Mouse (Mus musculus): Measurements from ENCODE around the gene Apol8.

Apol8 gene

DNA sequence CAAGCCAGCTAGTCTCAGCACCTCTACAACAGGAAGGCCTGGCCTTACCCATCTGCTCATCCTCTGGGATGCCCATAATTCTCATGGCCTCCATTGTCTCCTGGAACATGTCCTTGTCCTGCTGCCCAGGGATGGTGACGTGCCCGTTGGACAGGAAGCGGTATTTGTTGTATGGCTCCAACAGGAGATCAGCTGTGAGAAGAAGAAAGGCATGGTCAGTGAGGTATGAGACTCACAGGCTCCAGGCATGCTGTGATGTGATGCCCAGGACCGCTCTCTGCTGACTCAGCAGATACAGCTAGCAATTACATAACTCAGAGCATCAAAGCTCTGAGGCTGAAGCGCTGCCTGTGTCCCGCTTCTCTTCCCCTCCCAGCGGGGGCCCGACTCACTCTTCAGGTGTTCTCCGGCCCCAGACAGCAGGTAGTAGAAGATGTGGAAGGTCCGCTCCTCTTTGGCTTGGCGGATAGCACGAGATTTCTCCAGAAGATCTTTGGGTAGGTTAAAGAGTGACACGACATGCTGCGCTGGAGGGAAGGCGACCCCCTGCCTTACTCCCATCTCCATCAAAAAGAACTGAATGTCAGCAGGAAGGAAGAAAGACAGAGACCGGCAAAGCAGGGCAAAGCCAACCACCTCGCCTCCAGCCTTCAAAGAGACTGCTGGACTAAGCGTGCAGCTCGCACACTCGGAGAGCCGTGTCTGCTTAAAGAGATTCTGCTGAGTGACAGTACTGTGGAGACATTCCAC is 34.0 kb upstream of the Apol8 start:
- in situ Hi-C loops (cut with MboI; ENCODE audit: low pct_unique_long_range_greater_than_20kb in 1 of 2, low sequenced_read_pairs in 2 of 2, unreplicated experiment in 1 of 2) = no loop called here

DNA sequence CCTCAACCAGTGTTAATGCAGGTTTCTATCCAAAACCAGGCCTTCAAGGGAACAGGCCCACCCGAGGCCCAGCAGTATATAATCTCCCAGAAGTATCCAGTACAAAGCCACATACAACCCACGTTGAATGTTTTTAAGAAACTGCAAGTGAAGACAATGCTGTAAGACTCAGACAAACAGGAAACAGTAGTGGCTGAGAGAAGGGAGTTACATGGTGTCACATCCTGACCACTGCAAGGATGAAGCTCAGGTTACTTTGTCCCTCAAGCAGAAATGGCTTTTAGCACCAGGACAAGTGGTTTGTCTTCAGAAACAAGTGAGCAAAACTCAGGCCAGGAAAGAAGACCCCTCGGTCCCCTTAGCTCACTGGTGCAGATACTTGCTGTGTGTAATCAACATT is 32.4 kb upstream of the Apol8 start:
- in situ Hi-C loops (cut with MboI; ENCODE audit: low pct_unique_long_range_greater_than_20kb in 1 of 2, low sequenced_read_pairs in 2 of 2, unreplicated experiment in 1 of 2) = no loop called here

DNA sequence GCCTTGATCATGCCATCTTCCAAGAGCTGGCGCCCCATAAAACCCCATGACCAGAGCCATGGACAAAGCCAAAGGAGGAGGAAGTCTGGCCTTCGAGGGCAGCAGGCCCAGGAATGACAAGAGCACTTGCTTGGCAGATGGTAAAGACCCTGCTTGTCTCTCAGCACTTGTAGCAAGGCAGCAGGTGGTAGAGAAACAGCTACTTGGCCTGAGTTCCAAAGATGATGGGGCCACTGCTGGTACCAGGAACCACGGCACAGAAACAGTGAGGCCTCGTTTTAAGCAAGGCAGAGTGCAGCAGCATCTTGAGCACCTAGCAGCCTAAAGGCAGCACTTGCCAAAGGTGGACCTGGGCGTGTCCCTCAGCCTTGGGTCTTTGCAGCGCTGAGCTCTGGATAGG is 31.6 kb upstream of the Apol8 start:
- in situ Hi-C loops (cut with MboI; ENCODE audit: low pct_unique_long_range_greater_than_20kb in 1 of 2, low sequenced_read_pairs in 2 of 2, unreplicated experiment in 1 of 2) = no loop called here

DNA sequence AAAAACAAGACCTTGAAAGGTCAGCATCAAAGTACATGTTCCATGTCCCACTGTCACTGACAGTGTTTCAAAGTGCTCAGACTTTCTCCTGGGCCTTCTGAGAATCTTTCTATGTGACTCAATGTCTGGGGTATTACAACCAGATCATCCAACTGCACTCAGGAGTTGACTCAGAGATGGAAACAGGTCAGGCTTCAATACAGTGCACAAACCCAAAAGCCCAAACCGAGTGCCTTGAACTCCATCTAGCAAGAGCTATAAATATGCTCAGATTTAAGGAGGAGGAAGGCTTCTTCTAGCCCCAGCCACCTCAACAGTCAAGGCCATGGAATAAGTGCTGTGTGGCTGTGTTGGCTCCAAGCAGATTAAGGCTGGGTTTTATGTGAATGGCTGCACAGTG is 29.0 kb upstream of the Apol8 start:
- in situ Hi-C loops (cut with MboI; ENCODE audit: low pct_unique_long_range_greater_than_20kb in 1 of 2, low sequenced_read_pairs in 2 of 2, unreplicated experiment in 1 of 2) = no loop called here

GRCm38 (mm10) chr15:77784039-77784824 is 27.4 kb upstream of the Apol8 start:
- in situ Hi-C loops (cut with MboI; ENCODE audit: low pct_unique_long_range_greater_than_20kb in 1 of 2, low sequenced_read_pairs in 2 of 2, unreplicated experiment in 1 of 2) = no loop called here

- in situ Hi-C loops (cut with MboI; ENCODE audit: low pct_unique_long_range_greater_than_20kb in 1 of 2, low sequenced_read_pairs in 2 of 2, unreplicated experiment in 1 of 2) = no loop called here
Observed at GRCm38 (mm10) chr15:77782449-77783014, 25.7 kb upstream of the Apol8 start.

DNA sequence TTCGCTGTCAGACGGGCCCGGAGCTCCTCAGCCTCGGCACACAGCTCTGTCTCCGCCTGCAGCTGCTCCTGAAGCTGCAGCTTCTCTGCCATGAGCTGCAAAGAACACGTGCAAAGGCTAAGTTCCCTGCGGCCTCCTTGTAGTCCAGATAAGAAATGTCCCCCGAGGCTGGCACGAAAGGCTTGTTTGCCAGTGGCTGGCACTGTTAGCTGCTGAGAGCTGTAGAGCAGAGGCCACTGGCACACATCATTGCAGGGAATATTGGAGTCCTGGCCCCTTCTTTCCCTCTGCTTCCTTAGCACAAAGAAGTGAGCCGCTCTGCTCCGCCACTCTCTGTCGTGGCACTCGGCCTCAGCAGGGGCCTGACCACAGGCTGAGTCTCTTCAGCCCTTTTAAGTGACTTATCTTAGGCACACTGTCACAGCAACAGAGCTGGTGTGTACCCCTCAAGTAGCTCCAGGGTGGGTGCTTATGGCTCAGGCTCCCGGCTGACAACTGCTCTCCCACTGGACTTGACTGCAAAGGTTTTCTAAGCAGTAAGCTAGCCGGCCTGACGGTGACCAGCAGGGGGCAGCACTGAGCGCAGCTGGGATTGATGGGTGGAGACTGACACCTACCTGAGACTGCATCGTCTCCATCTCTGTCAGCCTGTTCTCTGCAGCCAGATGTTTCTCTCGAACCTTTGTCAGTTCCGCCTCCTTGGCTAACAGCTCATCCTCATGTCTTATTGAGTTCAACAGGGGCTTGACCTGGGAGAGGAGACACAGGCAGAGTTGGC is 18.6 kb upstream of the Apol8 start:
- in situ Hi-C loops (cut with MboI; ENCODE audit: low pct_unique_long_range_greater_than_20kb in 1 of 2, low sequenced_read_pairs in 2 of 2, unreplicated experiment in 1 of 2) = no loop called here

- in situ Hi-C loops (cut with MboI; ENCODE audit: low pct_unique_long_range_greater_than_20kb in 1 of 2, low sequenced_read_pairs in 2 of 2, unreplicated experiment in 1 of 2) = loop anchor here (5.0 kb wide), 1 partner anchor 143 kb away; no protein-coding TSS in a partner anchor
Observed at GRCm38 (mm10) chr15:77774303-77774702, 17.5 kb upstream of the Apol8 start.

GRCm38 (mm10) chr15:77773099-77773915 is 16.5 kb upstream of the Apol8 start:
- in situ Hi-C loops (cut with MboI; ENCODE audit: low pct_unique_long_range_greater_than_20kb in 1 of 2, low sequenced_read_pairs in 2 of 2, unreplicated experiment in 1 of 2) = loop anchor here (5.0 kb wide), 1 partner anchor 144 kb away; no protein-coding TSS in a partner anchor

- in situ Hi-C loops (cut with MboI; ENCODE audit: low pct_unique_long_range_greater_than_20kb in 1 of 2, low sequenced_read_pairs in 2 of 2, unreplicated experiment in 1 of 2) = loop anchor here (5.0 kb wide), 1 partner anchor 146 kb away; no protein-coding TSS in a partner anchor
Observed at GRCm38 (mm10) chr15:77770942-77771341, 14.1 kb upstream of the Apol8 start.

DNA sequence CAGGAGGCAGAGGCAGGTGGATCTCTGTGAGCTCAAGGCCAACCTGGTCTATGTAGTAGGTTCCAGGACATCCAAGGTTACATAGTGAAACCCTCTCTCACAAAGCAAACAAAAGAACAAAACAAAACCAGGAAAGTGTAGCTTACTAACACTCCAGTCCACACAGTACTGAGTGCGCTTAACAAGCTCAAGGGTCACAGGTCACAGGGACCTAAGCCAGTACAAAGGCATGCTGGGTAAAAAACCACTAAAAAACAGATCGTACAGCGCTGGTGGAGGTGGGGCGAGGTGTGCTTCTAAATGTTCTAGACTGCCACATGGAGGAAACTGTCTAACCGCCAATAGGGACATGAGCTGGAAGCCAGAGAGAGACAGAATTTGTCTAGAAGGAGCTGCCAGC is 13.5 kb upstream of the Apol8 start:
- in situ Hi-C loops (cut with MboI; ENCODE audit: low pct_unique_long_range_greater_than_20kb in 1 of 2, low sequenced_read_pairs in 2 of 2, unreplicated experiment in 1 of 2) = loop anchor here (5.0 kb wide), 1 partner anchor 147 kb away; no protein-coding TSS in a partner anchor

GRCm38 (mm10) chr15:77766981-77767380 is 10.2 kb upstream of the Apol8 start:
- in situ Hi-C loops (cut with MboI; ENCODE audit: low pct_unique_long_range_greater_than_20kb in 1 of 2, low sequenced_read_pairs in 2 of 2, unreplicated experiment in 1 of 2) = no loop called here

GRCm38 (mm10) chr15:77765484-77766093 is 8.8 kb upstream of the Apol8 start:
- in situ Hi-C loops (cut with MboI; ENCODE audit: low pct_unique_long_range_greater_than_20kb in 1 of 2, low sequenced_read_pairs in 2 of 2, unreplicated experiment in 1 of 2) = no loop called here

DNA sequence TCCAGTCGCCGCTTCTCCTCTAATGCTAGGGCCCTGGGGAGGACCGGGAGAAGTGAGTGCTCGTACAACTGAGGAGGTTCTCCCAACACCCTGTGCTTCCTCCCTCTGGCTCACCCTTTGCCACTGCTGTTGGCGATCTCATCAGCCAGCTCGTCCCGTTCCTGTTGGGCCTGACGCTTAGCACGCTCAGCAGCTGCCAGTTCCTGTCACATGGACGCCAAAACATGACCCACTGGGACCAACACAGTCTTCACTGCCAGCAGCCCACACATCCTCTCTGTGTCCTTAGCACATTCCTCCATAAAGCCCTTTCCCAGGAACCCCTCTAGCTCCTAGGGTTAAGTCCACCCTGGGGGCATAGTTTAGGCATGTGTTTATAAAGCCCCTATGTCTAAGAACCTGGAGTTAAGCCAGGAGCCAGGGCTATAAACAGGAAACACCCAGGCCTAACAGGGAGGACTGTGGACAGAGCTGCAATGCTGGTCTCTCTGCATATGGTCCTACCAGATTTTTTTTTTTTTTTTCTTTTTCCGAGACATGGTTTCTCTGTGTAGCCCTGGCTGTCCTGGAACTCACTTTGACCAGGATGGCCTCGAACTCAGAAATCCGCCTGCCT is 7.7 kb upstream of the Apol8 start:
- in situ Hi-C loops (cut with MboI; ENCODE audit: low pct_unique_long_range_greater_than_20kb in 1 of 2, low sequenced_read_pairs in 2 of 2, unreplicated experiment in 1 of 2) = no loop called here

DNA sequence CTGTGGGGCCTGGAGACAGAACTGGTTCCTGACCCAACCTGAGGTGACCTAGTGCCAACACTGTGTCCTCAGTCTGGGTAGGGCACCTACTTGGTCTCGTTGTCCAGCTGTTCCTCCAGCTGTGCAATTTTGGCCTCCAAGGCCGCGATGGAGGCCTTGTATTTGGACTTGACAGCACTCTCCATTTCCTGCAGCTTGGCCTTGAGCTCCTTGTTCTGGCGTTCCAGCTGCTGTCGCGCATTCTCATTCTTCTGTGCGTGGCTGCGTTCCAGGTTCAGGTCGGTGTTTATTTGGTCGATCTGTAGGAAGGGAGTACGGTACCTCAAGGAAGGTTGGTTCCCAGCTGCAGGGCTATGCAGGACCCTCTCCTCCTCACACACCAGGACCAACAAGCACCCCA is 6.9 kb upstream of the Apol8 start:
- in situ Hi-C loops (cut with MboI; ENCODE audit: low pct_unique_long_range_greater_than_20kb in 1 of 2, low sequenced_read_pairs in 2 of 2, unreplicated experiment in 1 of 2) = no loop called here

DNA sequence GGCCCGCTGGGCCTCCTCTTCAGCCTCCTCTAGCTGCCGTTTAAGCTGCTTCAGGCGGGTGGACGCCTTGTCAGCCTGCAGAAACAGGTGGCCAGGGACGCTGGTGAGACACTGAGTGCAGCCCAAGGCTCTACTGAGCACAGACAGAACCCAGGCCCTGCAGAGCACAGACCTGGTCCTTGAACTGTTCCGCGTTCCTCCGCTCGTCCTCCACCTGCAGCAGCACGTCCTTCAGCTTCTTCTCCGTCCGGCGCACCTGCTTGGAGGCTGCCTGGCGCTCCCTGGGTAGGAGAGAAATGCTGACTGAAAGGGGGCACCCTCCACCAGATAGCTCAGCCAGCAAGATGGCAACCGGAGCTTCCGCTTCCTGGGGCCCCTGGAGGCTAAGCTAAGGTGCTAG is 6.2 kb upstream of the Apol8 start:
- in situ Hi-C loops (cut with MboI; ENCODE audit: low pct_unique_long_range_greater_than_20kb in 1 of 2, low sequenced_read_pairs in 2 of 2, unreplicated experiment in 1 of 2) = no loop called here
